Mouse (Mus musculus) limb, embryonic 14.5 days (tissue): ENCODE measurements around the gene Junb. TPM values are rescaled to one million over a fixed set of nuclear protein-coding genes. Genes with fewer than 3 reads are reported as not detected.

Experiments used
- ATAC-seq: fragments of 200-750 bp; cut with Nextera tagmentation; 2 replicates; pipeline ENCODE4 v1.8.0; 2017; ENCODE audit warnings: low read depth, moderate number of reproducible peaks, moderate TSS enrichment; ENCODE audit not compliant: low FRiP score
- DNase-seq: peaks from one replicate; pipeline ENCODE4 v3.0.0-alpha.2; 2015; ENCODE audit warnings: low spot score
- H3K27ac ChIP-seq: fragments of 300-500 bp; sonication (generic); replicated peaks from 2 replicates; pipeline ENCODE4 v1.5.1; 2014; ENCODE audit warnings: low read depth, mild to moderate bottlenecking, low read length, moderate library complexity, mixed read lengths
- H3K27me3 ChIP-seq: fragments of 300-500 bp; sonication (generic); 2 replicates; pipeline ENCODE4 v1.6.1; 2014; ENCODE audit warnings: low read length, mixed read lengths; ENCODE audit not compliant: control insufficient read depth, insufficient read depth
- H3K36me3 ChIP-seq: fragments of 300-500 bp; sonication (generic); 2 replicates; pipeline ENCODE4 v1.6.1; 2014; ENCODE audit warnings: mild to moderate bottlenecking, low read length, moderate library complexity, mixed read lengths; ENCODE audit not compliant: control insufficient read depth, insufficient read depth
- H3K4me1 ChIP-seq: fragments of 300-500 bp; sonication (generic); 2 replicates; pipeline ENCODE4 v1.6.1; 2014; ENCODE audit warnings: antibody characterized with exemption, low read length, mixed read lengths; ENCODE audit not compliant: control insufficient read depth, insufficient read depth
- H3K4me2 ChIP-seq: fragments of 300-500 bp; sonication (generic); replicated peaks from 2 replicates; pipeline ENCODE4 v1.6.1; 2014; ENCODE audit warnings: low read depth, mild to moderate bottlenecking, low read length, moderate library complexity; ENCODE audit not compliant: severe bottlenecking
- H3K4me3 ChIP-seq: fragments of 300-500 bp; sonication (generic); replicated peaks from 2 replicates; pipeline ENCODE4 v1.5.1; 2014; ENCODE audit warnings: low read length
- H3K9ac ChIP-seq: fragments of 300-500 bp; sonication (generic); 2 replicates; pipeline ENCODE4 v1.6.1; 2014; ENCODE audit warnings: mild to moderate bottlenecking, low read depth, low read length, moderate library complexity; ENCODE audit not compliant: severe bottlenecking
- H3K9me3 ChIP-seq: fragments of 300-500 bp; sonication (generic); 2 replicates; pipeline ENCODE4 v1.6.1; 2016; ENCODE audit warnings: low read length; ENCODE audit not compliant: control insufficient read depth
- POLR2A ChIP-seq: fragments of 200-500 bp; IDR thresholded peaks from 2 replicates; pipeline ENCODE4 v1.8.0; 2012; ENCODE audit warnings: inconsistent platforms, mild to moderate bottlenecking, moderate library complexity, borderline replicate concordance; ENCODE audit not compliant: insufficient read depth, insufficient read length; ENCODE audit errors: extremely low read depth
- whole genome bisulfite sequencing: fragments of 180-500 bp; shearing (Covaris S2); extraction: QIAGEN DNeasy Blood & Tissue Kit; methylation state at CpG from one replicate; pipeline ENCODE4 v1.1.7; 2014; 5-methylcytosine and 5-hydroxymethylcytosine counted together
- polyA plus RNA-seq, 2 experiments: library from polyadenylated mRNA; depleted of rRNA in 1 of 2; stranded (reverse) in 1 of 2; unstranded in 1 of 2; fragments of >200 nt; fragmentation: Nextera tagmentation in 1 of 2; extraction: Ambion mirVana in 1 of 2; gene quantifications; 2 replicates each; pipeline versions ENCODE4 v1.2.1 to v1.2.3; 2012 to 2014

Gene Junb
- polyA plus RNA-seq, 2 experiments, result 11.3 to 18.0 TPM

DNA sequence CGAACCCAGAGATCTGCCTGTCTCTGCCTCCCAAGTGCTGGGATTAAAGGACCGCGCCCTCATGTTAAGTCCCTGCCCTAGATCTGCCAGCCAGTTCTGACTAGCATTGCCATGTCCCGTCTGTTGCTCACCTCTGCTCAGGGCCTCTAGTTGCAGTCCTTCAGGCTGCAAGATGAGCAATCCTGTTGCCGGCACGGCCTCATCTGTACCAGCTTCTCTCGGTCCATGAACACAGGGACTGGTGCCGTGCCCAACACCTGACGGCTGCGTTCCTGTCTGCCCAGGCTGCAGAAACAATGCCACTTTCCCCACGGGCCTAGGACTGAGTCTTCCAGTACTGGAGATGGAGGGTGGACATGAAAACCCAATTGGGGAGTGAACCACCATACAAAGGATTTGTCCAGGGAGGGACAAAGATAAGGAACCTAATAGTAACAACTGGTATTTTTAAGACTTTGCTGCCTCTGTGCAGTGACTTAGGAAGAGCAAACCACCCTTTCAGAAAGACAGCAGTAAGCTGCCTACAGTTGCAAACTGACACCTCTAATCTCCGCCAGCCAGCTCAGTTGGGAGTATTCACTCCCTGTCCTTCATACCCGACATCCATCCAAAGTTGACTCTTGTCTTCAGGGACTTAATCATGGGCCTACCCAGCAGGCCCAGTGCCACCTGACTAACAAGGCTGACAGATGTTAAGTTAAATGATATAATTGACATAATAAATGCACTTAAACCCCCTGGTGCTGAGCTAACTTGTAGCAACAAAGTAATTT, 10.8 kb downstream of the Junb start:
- H3K27me3 ChIP-seq, result no peaks in the 10 kb centered on the region
- H3K4me1 ChIP-seq, result peaks cover 27% of the 10 kb centered on the region
- no peaks in the 10 kb centered on the region for H3K9me3 ChIP-seq
- no peak overlapping the region for H3K9ac ChIP-seq
- H3K27ac ChIP-seq, result no peak overlapping the region
- no peak overlapping the region for H3K4me2 ChIP-seq
- WGBS, result 91% methylated on average over 13 of the region's 13 CpGs
- DNase-seq (no peak), ATAC-seq (no peak)
- H3K36me3 ChIP-seq, result peaks cover 25% of the 10 kb centered on the region
- H3K4me3 ChIP-seq, result no peak overlapping the region
- no peak for TF ChIP-seq POLR2A

DNA sequence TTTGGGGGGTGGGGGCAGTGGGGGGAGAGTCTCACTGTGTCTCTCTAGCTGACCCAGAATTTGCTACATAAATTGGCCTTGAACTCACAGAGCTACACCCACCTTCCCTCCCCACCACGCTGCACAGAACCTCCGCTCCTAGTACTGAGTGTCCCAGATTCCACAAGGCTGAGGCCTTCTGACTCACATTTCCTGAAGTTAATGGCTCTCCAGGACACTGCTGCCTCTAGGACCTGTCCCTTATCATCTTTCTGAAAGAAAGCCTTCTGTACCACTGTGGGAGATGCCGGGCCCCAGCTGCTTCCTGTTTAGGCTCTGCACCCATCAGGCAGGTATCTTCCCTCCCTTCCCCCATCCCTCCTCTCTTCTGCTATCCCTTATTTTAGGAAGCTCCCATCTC, 11.9 kb downstream of the Junb start:
- 44% methylated on average over 3 of the region's 3 CpGs for whole genome bisulfite sequencing
- TF ChIP-seq POLR2A, result no peak
- H3K4me2 ChIP-seq, result peak overlapping the region; percentile 60
- peaks cover 14% of the 10 kb centered on the region for H3K36me3 ChIP-seq
- H3K9ac ChIP-seq, result no peak overlapping the region
- peak overlapping the region; percentile 49; the same call in 1 of the 2 replicates for H3K4me3 ChIP-seq
- ATAC-seq (no peak), DNase-seq (no peak)
- H3K27ac ChIP-seq, result no peak overlapping the region
- no peaks in the 10 kb centered on the region for H3K27me3 ChIP-seq
- peaks cover 27% of the 10 kb centered on the region for H3K4me1 ChIP-seq
- H3K9me3 ChIP-seq, result no peaks in the 10 kb centered on the region

- DNase-seq, result peak; percentile 96
- Histone ChIP-seq H3K4me2 (peak overlapping the region; percentile 60), H3K9ac (peak overlapping the region; percentile 48), H3K27me3 (no peaks in the 10 kb centered on the region), H3K4me1 (peaks cover 22% of the 10 kb centered on the region), H3K4me3 (peak overlapping the region; percentile 49), H3K36me3 (peaks cover 11% of the 10 kb centered on the region), H3K27ac (no peak overlapping the region), H3K9me3 (no peaks in the 10 kb centered on the region)
- 0 out of 2 replicates have a peak, but pooled peaks have one; percentile 8 for TF ChIP-seq POLR2A
- peak; percentile 81 for ATAC-seq
- WGBS, result under 1% methylated on average over 41 of the region's 41 CpGs
These were observed 12.7 kb downstream of the Junb start for GRCm38 (mm10) chr8:84965731-84966291.

- H3K36me3 ChIP-seq, result peaks cover 13% of the 10 kb centered on the region
- DNase-seq (no peak), ATAC-seq (no peak)
- H3K27me3 ChIP-seq, result no peaks in the 10 kb centered on the region
- H3K4me3 ChIP-seq, result no peak overlapping the region
- H3K9me3 ChIP-seq, result no peaks in the 10 kb centered on the region
- 90% methylated on average over 4 of the region's 4 CpGs for WGBS
- H3K9ac ChIP-seq, result no peak overlapping the region
- no peak overlapping the region for H3K4me2 ChIP-seq
- no peak for TF ChIP-seq POLR2A
- peaks cover 17% of the 10 kb centered on the region for H3K4me1 ChIP-seq
- H3K27ac ChIP-seq, result no peak overlapping the region
These were observed 14.6 kb downstream of the Junb start for GRCm38 (mm10) chr8:84963952-84964351.

DNA sequence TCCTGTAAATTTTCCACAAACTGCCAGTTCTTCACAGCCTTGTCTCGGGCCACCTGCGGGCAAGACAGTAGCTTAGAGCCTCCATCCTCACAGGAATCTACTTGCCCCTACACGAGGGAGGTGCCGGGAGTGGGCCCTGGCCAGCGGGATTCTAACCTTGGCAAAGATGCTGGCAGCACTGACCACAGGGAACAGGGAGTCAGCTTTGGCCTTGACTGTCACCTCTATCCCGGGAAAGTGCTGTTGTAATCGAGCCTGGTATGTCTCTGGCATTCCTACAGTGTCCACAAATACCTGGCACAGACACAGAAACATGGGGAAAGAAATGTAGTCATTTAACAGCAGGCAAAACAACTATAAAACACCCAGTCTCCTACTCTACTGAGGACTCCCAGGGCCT, 18.7 kb downstream of the Junb start:
- Histone ChIP-seq H3K27ac (no peak overlapping the region), H3K9ac (no peak overlapping the region), H3K4me3 (no peak overlapping the region), H3K9me3 (no peaks in the 10 kb centered on the region), H3K4me2 (no peak overlapping the region), H3K4me1 (no peaks in the 10 kb centered on the region), H3K27me3 (no peaks in the 10 kb centered on the region), H3K36me3 (peaks cover 22% of the 10 kb centered on the region)
- TF ChIP-seq POLR2A, result no peak
- 90% methylated on average over 7 of the region's 7 CpGs for WGBS
- DNase-seq (no peak), ATAC-seq (no peak)
